8 mouse cellular contexts compared by ENCODE assay signal in genomic region chr10:67185491-67186081, GRCm38 (mm10).
A peak's percentile ranks its signal among the peaks of the same experiment; 100 is the strongest.
DNase-seq lines count a peak whose midpoint lies in the region; ATAC-seq and TF ChIP-seq lines count a peak whose summit lies in the region.

No protein-coding gene starts in this region.

- TF ChIP-seq CTCF in bone marrow macrophage, adult 2 months (IDR thresholded peaks at IDR 0.05; ENCODE audit: low read depth, low read length): no peak
- TF ChIP-seq CTCF in embryonic fibroblast, embryonic 13.5 days (IDR thresholded peaks at IDR 0.05; ENCODE audit: borderline replicate concordance, insufficient read depth, low read length): no peak

- H3K27me3 ChIP-seq in kidney, embryonic 14.5 days (ENCODE audit: control insufficient read depth, insufficient read depth, low read length): no peaks in the 10 kb centered on the region
- no peaks in the 10 kb centered on the region for H3K27me3 ChIP-seq in limb, embryonic 15.5 days

- H3K27ac ChIP-seq in bone marrow macrophage, adult 2 months (ENCODE audit: insufficient read depth, low read depth, low read length): peak overlapping the region; percentile 90
- peak overlapping the region; percentile 75 for H3K27ac ChIP-seq in embryonic fibroblast, embryonic 13.5 days (ENCODE audit: insufficient read depth, low read length)
- peak overlapping the region; percentile 88 for H3K27ac ChIP-seq in kidney, embryonic 14.5 days (ENCODE audit: low read depth, low read length)
- H3K27ac ChIP-seq in limb, embryonic 15.5 days: peak overlapping the region; percentile 91

- peak overlapping the region; percentile 83 for H3K4me3 ChIP-seq in bone marrow macrophage, adult 2 months (ENCODE audit: insufficient read depth, low read length)
- peak overlapping the region; percentile 74 for H3K4me3 ChIP-seq in embryonic fibroblast, embryonic 13.5 days (ENCODE audit: insufficient read depth, low read length)
- H3K4me3 ChIP-seq in kidney, embryonic 14.5 days (ENCODE audit: low read length): peak overlapping the region; percentile 48
- H3K4me3 ChIP-seq in limb, embryonic 15.5 days: peak overlapping the region; percentile 48

- ATAC-seq in kidney, embryonic 14.5 days (ENCODE audit: low FRiP score, low TSS enrichment): peak; percentile 94
- peak; percentile 94 for ATAC-seq in limb, embryonic 15.5 days (ENCODE audit: insufficient number of reproducible peaks, low FRiP score, low TSS enrichment, low read depth)

- peaks cover 22% of the 10 kb centered on the region for H3K4me1 ChIP-seq in bone marrow macrophage, adult 2 months (ENCODE audit: control insufficient read depth, insufficient read depth, low read length)
- peaks cover 6% of the 10 kb centered on the region for H3K4me1 ChIP-seq in embryonic fibroblast, embryonic 13.5 days (ENCODE audit: control insufficient read depth, insufficient read depth, low read length)
- H3K4me1 ChIP-seq in kidney, embryonic 14.5 days (ENCODE audit: control insufficient read depth, insufficient read depth, low read length): peaks cover 14% of the 10 kb centered on the region
- peaks cover 7% of the 10 kb centered on the region; the same call in 1 of the 2 replicates for H3K4me1 ChIP-seq in limb, embryonic 15.5 days

- H3K9me3 ChIP-seq in kidney, embryonic 14.5 days (ENCODE audit: control insufficient read depth, low read length): no peaks in the 10 kb centered on the region
- no peaks in the 10 kb centered on the region for H3K9me3 ChIP-seq in limb, embryonic 15.5 days

- H3K36me3 ChIP-seq in kidney, embryonic 14.5 days (ENCODE audit: control insufficient read depth, insufficient read depth, low read length): peaks cover 4% of the 10 kb centered on the region; the same call in 1 of the 2 replicates
- no peaks in the 10 kb centered on the region for H3K36me3 ChIP-seq in limb, embryonic 15.5 days

- peak overlapping the region; percentile 68 for H3K9ac ChIP-seq in kidney, embryonic 14.5 days (ENCODE audit: low read depth, low read length)
- H3K9ac ChIP-seq in limb, embryonic 15.5 days: peak overlapping the region; percentile 35; the same call in 1 of the 2 replicates

- TF ChIP-seq POLR2A in bone marrow macrophage, adult 2 months (IDR thresholded peaks at IDR 0.05; ENCODE audit: borderline replicate concordance, low read depth, low read length): no peak
- peak; percentile 86 for TF ChIP-seq POLR2A in embryonic fibroblast, embryonic 13.5 days (IDR thresholded peaks at IDR 0.05; ENCODE audit: low read depth, low read length)

- DNase-seq in 416B (ENCODE audit: low read depth): peak; percentile 98
- DNase-seq in heart, adult 9 months (ENCODE audit: low spot score in 2 of 2): peak; percentile 89 to 92
- DNase-seq in monocyte, adult 2 months (ENCODE audit: low read depth in 1 of 2, low spot score in 2 of 2): peak; percentile 66 to 76
- DNase-seq in spleen, postnatal 36 days (ENCODE audit: low spot score in 2 of 2): peak; percentile 81 to 85

- under 1% methylated on average over 23 of the region's 23 CpGs for WGBS in kidney, embryonic 14.5 days
- WGBS in limb, embryonic 15.5 days: under 1% methylated on average over 23 of the region's 23 CpGs

- H3K4me2 ChIP-seq in kidney, embryonic 14.5 days (replicated peaks; ENCODE audit: low read depth, low read length): peak overlapping the region; percentile 48
- H3K4me2 ChIP-seq in limb, embryonic 15.5 days: peak overlapping the region; percentile 56

Comparison
In these comparisons a context has a peak if more than half of its experiments do, and no peak if none do; other contexts are left out.
1. Peak in every context shown above with its lines: DNase-seq, ATAC-seq, H3K4me3 ChIP-seq and H3K27ac ChIP-seq.